Mouse (Mus musculus): ENCODE results near the gene Snx17. TPM values are rescaled to one million over a fixed set of nuclear protein-coding genes. Genes with fewer than 3 reads are reported as not detected.

The Snx17 gene
- polyA plus RNA-seq, 1 experiment from 2014 or later = 155 TPM

DNA sequence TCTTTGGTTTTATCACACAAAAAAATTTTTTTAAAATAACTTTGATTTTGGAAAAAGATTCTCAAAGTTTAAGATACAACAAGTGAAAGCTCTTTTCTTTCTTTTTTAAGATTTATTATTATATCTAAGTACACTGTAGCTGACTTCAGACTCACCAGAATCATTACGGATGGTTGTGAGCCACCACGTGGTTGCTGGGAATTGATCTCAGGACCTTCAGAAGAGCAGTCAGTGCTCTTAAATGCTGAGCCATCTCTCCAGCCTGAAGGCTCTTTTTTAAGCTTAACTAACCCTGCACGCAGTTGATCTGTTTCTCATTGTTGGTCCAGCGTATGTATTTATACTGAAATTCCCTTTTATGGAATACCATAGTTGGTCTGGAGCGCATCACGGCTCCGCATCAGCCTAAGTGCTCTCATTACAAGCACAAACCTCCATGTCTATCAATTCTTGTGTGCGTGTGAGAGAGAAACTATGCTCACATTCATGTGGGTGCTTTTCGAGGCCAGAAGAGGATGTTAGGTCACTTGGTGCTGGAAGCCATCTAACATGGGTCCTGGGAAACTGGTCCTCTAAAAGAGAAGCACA lies 11.8 kb upstream of the Snx17 start:
- peaks cover 4% of the 10 kb centered on the region; the same call in 1 of the 2 replicates for H3K36me3 ChIP-seq
- H3K4me1 ChIP-seq = peaks cover 12% of the 10 kb centered on the region
- no peak for ATAC-seq (ENCODE audit: insufficient number of reproducible peaks, insufficient read depth, low FRiP score, low TSS enrichment, low read depth)
- no peaks in the 10 kb centered on the region for H3K9me3 ChIP-seq
- H3K27me3 ChIP-seq = no peaks in the 10 kb centered on the region
- no peak overlapping the region for H3K4me3 ChIP-seq
- H3K9ac ChIP-seq = no peak overlapping the region
- no peak overlapping the region for H3K27ac ChIP-seq
- 89% methylated on average over 9 of the region's 9 CpGs for WGBS
- no peak overlapping the region for H3K4me2 ChIP-seq

DNA sequence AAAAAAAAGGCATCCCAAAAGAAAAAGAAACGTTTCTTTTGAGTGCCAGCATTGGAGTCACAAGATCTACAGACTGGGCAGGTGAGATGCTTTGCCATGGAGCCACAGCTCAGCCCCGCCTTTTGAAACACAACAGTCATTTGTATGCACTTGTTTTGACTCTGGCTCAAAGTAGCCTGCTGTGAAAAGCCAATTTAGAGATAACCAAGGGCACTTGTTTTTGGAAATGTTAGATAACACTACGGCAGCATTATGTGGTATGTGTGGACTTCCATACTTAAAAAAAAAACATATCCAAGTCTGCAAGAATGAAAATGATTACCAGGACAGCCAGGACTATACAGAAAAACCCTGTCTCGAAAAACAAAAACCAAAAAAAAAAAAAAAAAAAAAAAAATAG lies 9.3 kb upstream of the Snx17 start:
- Histone ChIP-seq H3K9ac (no peak overlapping the region), H3K27ac (no peak overlapping the region), H3K36me3 (peaks cover 20% of the 10 kb centered on the region), H3K4me1 (peaks cover 8% of the 10 kb centered on the region), H3K27me3 (no peaks in the 10 kb centered on the region), H3K4me2 (no peak overlapping the region), H3K4me3 (no peak overlapping the region), H3K9me3 (no peaks in the 10 kb centered on the region)
- 57% methylated on average over 4 of the region's 4 CpGs for WGBS
- ATAC-seq (ENCODE audit: insufficient number of reproducible peaks, insufficient read depth, low FRiP score, low TSS enrichment, low read depth) = no peak

DNA sequence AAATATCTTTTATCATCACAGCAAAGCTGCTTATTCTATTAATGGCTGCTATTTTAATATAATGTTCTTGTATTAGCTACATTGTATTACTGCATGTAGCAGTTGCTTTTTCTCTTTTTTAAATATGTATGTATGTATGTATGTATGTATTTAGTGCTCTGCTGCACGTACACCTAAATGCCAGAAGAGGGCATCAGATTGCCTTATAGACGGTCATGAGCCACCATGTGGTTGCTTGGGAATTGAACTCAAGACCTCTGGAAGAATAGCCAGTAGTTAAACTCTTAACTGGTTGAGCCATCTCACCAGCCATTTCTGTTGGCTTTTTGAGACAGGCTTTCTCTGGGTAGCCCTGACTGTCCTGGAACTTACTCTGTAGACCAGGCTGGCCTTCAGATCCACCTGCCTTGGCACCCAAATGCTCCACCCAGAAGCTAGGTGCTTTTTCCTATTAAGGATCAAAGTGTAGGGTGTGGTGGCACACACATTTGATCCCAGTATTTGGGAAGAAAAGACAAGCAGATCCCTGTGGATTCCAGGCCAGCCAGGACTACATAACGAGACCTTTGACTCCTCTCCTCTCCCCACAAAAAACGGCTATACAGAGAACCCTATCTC lies 4.7 kb upstream of the Snx17 start:
- 82% methylated on average over 4 of the region's 4 CpGs for WGBS
- H3K36me3 ChIP-seq = peaks cover 46% of the 10 kb centered on the region
- ATAC-seq (ENCODE audit: insufficient number of reproducible peaks, insufficient read depth, low FRiP score, low TSS enrichment, low read depth) = no peak

DNA sequence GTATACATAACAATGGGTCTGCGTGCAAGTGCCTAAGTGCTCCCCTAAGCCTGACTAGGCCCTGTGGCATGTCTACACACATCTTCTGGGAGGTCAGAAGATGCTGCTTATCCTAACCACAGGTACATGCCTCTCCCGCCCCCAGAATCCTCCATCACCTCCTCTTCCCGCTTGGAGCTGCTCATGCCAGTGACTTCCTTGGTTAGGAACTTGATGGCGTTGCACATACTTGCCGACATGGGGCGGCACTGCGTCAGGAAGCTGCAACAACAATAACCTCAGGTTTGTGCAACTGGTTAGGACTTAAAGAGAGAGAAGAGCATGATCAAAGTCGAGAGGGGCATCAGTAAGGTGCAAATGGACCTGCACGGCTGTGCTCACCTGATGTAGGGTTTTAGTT lies 2.8 kb upstream of the Snx17 start:
- H3K9me3 ChIP-seq = no peaks in the 10 kb centered on the region
- no peak overlapping the region for H3K9ac ChIP-seq
- H3K27ac ChIP-seq = no peak overlapping the region
- H3K4me2 ChIP-seq = no peak overlapping the region
- H3K27me3 ChIP-seq = no peaks in the 10 kb centered on the region
- no peak for ATAC-seq (ENCODE audit: insufficient number of reproducible peaks, insufficient read depth, low FRiP score, low TSS enrichment, low read depth)
- peaks cover 21% of the 10 kb centered on the region for H3K4me1 ChIP-seq
- 90% methylated on average over 9 of the region's 9 CpGs for WGBS
- H3K4me3 ChIP-seq = 0 out of 2 replicates have a peak overlapping the region, but pooled peaks have one; percentile 3
- H3K36me3 ChIP-seq = peaks cover 52% of the 10 kb centered on the region

More for the DNA sequence above, 4.7 kb upstream of the Snx17 start:
- peaks cover 11% of the 10 kb centered on the region for H3K4me1 ChIP-seq
- H3K27ac ChIP-seq = no peak overlapping the region
- no peaks in the 10 kb centered on the region for H3K27me3 ChIP-seq
- no peak overlapping the region for H3K4me2 ChIP-seq
- no peak overlapping the region for H3K9ac ChIP-seq
- H3K4me3 ChIP-seq = no peak overlapping the region
- no peaks in the 10 kb centered on the region for H3K9me3 ChIP-seq

DNA sequence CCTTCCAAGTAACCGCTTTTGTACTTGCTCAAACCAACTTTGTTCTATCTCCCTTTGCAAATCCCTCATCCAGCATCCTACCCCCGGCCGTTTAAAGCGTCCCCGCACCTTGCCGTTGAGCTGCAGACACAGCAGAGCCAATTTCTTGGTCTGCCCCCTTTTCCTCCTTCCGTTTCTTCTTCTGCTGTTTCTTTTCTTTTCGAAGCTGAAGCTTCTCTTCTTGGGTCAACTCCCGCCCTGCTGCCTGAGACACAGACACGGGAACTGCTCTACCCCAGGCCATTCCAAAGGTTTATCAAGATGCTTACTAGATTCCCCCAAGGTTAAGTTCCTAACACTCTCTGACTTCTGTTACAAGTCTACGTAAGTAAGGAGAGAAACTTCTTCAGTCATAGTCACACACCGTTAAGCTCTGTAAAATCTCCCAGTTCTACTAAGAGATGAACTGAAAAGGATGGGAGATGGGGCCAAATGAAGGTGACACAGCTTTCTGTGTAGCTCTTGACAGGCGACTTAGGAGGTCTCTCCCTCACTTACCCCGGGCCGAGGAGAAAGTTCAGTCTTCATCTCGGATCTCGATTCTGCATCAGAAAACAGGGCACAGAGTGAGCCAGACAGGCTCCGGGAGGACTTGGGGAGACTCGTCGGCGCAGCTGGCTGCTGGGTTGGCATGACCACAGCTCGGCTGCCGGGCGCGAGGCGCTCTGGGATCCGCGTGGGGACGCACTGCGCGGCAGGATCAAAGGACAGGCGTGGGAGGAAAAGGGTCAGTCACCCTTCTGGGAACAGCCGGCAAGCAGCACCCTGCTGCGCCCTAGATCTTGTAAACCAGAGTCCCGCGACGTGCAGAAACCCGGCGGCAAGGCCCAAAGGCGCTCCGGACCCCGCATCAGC lies 735 bp upstream of the Snx17 start:
- Histone ChIP-seq H3K9ac (peak overlapping the region; percentile 97), H3K4me3 (peak overlapping the region; percentile 87), H3K4me1 (peaks cover 21% of the 10 kb centered on the region), H3K27me3 (no peaks in the 10 kb centered on the region), H3K27ac (peak overlapping the region; percentile 70), H3K4me2 (peak overlapping the region; percentile 81), H3K36me3 (peaks cover 67% of the 10 kb centered on the region), H3K9me3 (no peaks in the 10 kb centered on the region)
- WGBS = 12% methylated on average over 42 of the region's 42 CpGs
- peak; percentile 56 for ATAC-seq (ENCODE audit: insufficient number of reproducible peaks, insufficient read depth, low FRiP score, low TSS enrichment, low read depth)

DNA sequence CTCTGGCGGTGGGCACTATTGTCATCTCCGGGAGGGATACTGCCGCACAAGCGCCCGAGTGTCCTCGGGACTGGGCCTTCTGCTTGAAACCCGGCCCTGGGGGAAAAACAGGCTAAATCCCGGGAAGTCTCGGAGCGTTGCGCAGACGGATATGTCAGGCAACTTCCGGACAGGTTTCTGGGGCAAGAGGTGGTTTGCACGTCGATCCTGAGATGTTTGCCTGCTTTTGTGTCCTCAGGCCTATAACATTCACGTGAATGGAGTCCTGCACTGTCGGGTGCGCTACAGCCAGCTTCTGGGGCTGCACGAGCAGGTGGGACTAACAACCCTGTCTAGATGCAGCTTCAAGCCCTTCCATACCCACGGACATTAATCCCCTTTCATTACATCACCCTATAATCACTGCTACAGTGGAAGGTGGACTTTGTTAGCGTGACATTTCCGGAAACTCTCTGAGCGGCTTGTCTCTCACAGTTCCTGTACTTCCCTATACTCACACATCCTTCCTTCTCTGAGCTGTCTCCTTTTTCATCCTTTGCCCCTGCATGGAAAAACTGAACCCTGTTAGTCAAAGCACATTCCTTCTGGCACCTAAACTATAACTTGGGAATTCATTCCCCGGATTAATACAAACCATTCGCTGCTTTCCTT lies 729 bp downstream of the Snx17 start:
- ATAC-seq (ENCODE audit: insufficient number of reproducible peaks, insufficient read depth, low FRiP score, low TSS enrichment, low read depth) = no peak
- peak overlapping the region; percentile 87 for H3K4me3 ChIP-seq
- peaks cover 67% of the 10 kb centered on the region for H3K36me3 ChIP-seq
- H3K27ac ChIP-seq = peak overlapping the region; percentile 89
- H3K9me3 ChIP-seq = no peaks in the 10 kb centered on the region
- H3K4me1 ChIP-seq = peaks cover 21% of the 10 kb centered on the region
- peak overlapping the region; percentile 97 for H3K9ac ChIP-seq
- 11% methylated on average over 25 of the region's 25 CpGs for WGBS
- peak overlapping the region; percentile 83 for H3K4me2 ChIP-seq
- no peaks in the 10 kb centered on the region for H3K27me3 ChIP-seq

DNA sequence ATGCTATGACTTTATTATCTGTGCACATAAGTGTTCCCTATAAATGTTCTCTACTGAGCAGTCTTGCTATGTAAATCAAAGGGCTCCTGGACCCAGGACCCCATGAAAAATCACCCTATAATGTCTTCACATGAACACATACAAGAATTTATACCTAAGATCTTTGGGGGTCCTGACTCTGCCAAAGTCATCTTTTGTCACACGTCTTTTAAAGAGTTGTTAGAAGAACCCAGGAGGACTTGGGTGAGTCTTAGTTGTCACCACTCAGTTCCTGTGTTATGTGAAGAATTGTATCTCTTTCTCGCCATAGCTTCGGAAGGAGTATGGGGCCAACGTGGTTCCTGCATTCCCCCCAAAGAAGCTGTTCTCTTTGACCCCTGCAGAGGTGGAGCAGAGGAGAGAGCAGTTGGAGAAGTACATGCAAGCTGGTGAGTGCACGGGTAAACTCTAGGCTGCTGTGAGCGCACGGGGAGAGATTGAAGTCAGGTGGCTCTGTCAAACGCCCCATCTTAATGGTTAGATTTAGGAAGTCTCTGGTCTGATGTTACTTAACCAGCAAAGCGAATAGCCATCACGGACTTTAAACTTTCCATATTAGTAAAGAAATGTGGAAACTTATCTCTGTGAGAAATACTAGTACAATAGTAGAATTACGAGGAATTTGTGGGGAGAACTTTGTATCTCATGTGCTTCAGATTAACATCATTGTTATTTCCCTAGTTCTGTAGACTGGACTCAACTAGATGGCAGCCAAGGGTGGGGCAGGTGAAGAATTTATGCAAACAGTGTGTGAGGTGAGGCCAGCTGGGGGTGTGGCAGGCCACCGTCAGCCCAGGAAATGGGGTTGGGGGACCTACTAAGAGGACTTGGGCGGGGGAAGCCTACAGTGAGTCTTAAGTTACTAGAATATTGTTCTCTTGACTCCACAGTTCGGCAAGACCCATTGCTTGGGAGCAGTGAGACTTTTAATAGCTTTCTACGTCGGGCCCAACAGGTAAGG lies 1.8 kb downstream of the Snx17 start:
- Histone ChIP-seq H3K9ac (no peak overlapping the region; the same call in 1 of the 2 replicates), H3K4me1 (peaks cover 23% of the 10 kb centered on the region), H3K27me3 (no peaks in the 10 kb centered on the region), H3K27ac (no peak overlapping the region), H3K36me3 (peaks cover 69% of the 10 kb centered on the region), H3K4me2 (peak overlapping the region; percentile 83), H3K9me3 (no peaks in the 10 kb centered on the region), H3K4me3 (peak overlapping the region; percentile 87)
- no peak for ATAC-seq (ENCODE audit: insufficient number of reproducible peaks, insufficient read depth, low FRiP score, low TSS enrichment, low read depth)
- 92% methylated on average over 16 of the region's 16 CpGs for whole genome bisulfite sequencing

DNA sequence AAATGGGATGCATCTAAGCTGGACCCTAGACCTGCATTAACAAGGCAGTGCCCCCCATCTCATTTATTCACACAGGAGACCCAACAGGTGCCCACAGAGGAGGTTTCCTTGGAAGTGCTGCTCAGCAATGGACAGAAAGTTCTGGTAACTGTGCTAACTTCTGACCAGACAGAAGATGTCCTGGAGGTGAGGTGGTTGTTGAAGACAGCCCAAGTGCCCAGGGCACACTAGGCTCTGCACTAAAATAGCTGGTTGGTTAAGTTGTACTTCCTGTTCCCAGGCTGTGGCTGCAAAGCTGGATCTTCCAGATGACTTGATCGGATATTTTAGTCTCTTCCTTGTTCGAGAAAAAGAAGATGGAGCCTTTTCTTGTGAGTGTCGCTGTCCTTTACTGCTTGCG lies 2.6 kb downstream of the Snx17 start:
- Histone ChIP-seq H3K9ac (no peak overlapping the region), H3K36me3 (peaks cover 69% of the 10 kb centered on the region), H3K27me3 (no peaks in the 10 kb centered on the region), H3K4me3 (no peak overlapping the region), H3K27ac (no peak overlapping the region), H3K4me2 (no peak overlapping the region), H3K4me1 (peaks cover 31% of the 10 kb centered on the region), H3K9me3 (peaks cover 6% of the 10 kb centered on the region)
- ATAC-seq (ENCODE audit: insufficient number of reproducible peaks, insufficient read depth, low FRiP score, low TSS enrichment, low read depth) = no peak
- 92% methylated on average over 4 of the region's 4 CpGs for WGBS

DNA sequence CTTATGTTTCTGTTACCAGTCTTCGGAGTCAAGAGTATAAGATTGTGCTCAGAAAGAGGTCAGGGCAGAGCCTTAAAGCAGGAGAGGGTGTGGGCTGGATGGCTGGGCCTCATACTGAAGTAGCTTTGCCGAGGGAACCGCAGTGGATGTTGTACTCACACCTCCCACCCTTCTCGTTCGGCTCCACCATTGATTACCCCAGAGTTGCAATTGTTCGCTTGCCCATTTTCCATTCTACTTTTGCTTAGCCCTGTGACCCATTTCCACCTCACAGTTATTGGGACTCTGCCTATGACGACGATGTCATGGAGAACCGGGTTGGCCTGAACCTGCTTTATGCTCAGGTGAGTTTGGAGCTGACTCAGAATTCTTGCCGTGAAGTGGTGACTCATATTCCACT lies 3.2 kb downstream of the Snx17 start:
- H3K4me1 ChIP-seq = peaks cover 36% of the 10 kb centered on the region
- no peak overlapping the region for H3K9ac ChIP-seq
- no peak overlapping the region for H3K4me2 ChIP-seq
- no peak overlapping the region for H3K27ac ChIP-seq
- ATAC-seq (ENCODE audit: insufficient number of reproducible peaks, insufficient read depth, low FRiP score, low TSS enrichment, low read depth) = no peak
- H3K9me3 ChIP-seq = peaks cover 6% of the 10 kb centered on the region
- WGBS = 95% methylated on average over 10 of the region's 10 CpGs
- H3K36me3 ChIP-seq = peaks cover 65% of the 10 kb centered on the region
- no peak overlapping the region for H3K4me3 ChIP-seq
- H3K27me3 ChIP-seq = no peaks in the 10 kb centered on the region

DNA sequence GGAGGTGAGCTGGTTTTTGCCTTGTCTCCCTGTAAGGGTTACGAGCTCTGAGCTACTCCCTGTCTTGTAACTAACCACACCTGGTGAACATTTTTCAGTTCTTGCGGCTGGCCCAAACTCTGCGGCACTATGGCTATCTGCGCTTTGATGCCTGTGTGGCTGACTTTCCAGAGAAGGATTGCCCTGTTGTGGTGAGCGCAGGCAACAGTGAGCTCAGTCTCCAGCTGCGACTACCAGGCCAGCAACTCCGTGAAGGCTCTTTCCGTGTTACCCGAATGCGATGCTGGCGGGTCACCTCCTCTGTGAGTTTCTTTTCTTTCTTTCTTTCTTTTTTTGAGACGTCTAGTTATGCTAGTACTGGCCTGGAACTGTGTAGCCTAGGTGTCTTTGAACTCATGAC lies 4.0 kb downstream of the Snx17 start:
- no peak for ATAC-seq (ENCODE audit: insufficient number of reproducible peaks, insufficient read depth, low FRiP score, low TSS enrichment, low read depth)
- H3K27me3 ChIP-seq = no peaks in the 10 kb centered on the region
- peaks cover 30% of the 10 kb centered on the region for H3K4me1 ChIP-seq
- no peak overlapping the region for H3K4me2 ChIP-seq
- WGBS = 91% methylated on average over 12 of the region's 12 CpGs
- H3K4me3 ChIP-seq = no peak overlapping the region
- peaks cover 62% of the 10 kb centered on the region for H3K36me3 ChIP-seq
- no peak overlapping the region for H3K27ac ChIP-seq
- peaks cover 6% of the 10 kb centered on the region for H3K9me3 ChIP-seq
- no peak overlapping the region for H3K9ac ChIP-seq

Measured in embryonic facial prominence, embryonic 13.5 days (tissue).